Mouse (Mus musculus) embryonic facial prominence, embryonic 10.5 days (tissue): ENCODE measurements around the gene Syne1. TPM values are rescaled to one million over a fixed set of nuclear protein-coding genes. Genes with fewer than 3 reads are reported as not detected.
A peak's percentile ranks its signal among the peaks of the same experiment; 100 is the strongest.

Experiments
- DNase-seq: peaks from one replicate; pipeline ENCODE4 v3.0.0-alpha.2; 2017; ENCODE audit warnings: low spot score
- H3K27ac ChIP-seq: fragments of 300-500 bp; sonication (generic); replicated peaks from 2 replicates; pipeline ENCODE4 v1.5.1; 2016; ENCODE audit warnings: mild to moderate bottlenecking
- H3K27me3 ChIP-seq: fragments of 300-500 bp; sonication (generic); replicated peaks from 2 replicates; pipeline ENCODE4 v1.6.1; 2016; ENCODE audit warnings: low read depth, mild to moderate bottlenecking; ENCODE audit not compliant: poor library complexity, severe bottlenecking
- H3K36me3 ChIP-seq: fragments of 300-500 bp; sonication (generic); replicated peaks from 2 replicates; pipeline ENCODE4 v1.6.1; 2016; ENCODE audit warnings: mild to moderate bottlenecking, moderate library complexity
- H3K4me1 ChIP-seq: fragments of 300-500 bp; sonication (generic); 2 replicates; pipeline ENCODE4 v1.6.1; 2016
- H3K4me3 ChIP-seq: fragments of 300-500 bp; sonication (generic); 2 replicates; pipeline ENCODE4 v1.5.1; 2016; ENCODE audit warnings: mild to moderate bottlenecking, moderate library complexity
- H3K9me3 ChIP-seq: fragments of 300-500 bp; sonication (generic); 2 replicates; pipeline ENCODE4 v1.6.1; 2016; ENCODE audit warnings: mild to moderate bottlenecking
- WGBS: fragments of 180-500 bp; shearing (Covaris S2); methylation state at CpG from one replicate; pipeline ENCODE4 v1.1.7; 2016; 5-methylcytosine and 5-hydroxymethylcytosine counted together
- polyA plus RNA-seq: library from polyadenylated mRNA; unstranded; fragments of >200 nt; fragmentation: Nextera tagmentation; extraction: Ambion mirVana; gene quantifications from 2 replicates; pipeline ENCODE4 v1.2.1, GENCODE M21; 2016

The Syne1 gene
- polyA plus RNA-seq, 1 experiment from 2014 or later, result 2.5 TPM

DNA sequence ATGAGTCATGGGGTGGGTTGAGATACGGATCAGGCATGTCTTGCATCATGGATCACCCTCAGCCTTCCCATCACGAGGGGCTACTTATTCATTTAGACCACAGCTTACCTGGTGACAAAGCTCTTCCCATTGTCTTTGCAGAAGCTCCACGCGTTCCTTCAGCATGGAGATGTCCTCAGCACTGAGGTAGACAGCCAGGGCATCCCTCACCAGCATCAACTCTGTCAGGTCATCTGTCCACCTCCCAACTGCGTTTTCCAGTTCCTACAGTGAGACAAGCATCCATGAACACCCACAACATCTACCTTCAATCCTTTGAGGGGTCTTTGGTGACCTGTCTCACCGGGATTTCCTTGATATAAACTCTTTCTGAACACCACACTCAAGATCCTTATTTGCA is 467.6 kb downstream of the Syne1 start:
- WGBS, result 88% methylated on average over 6 of the region's 6 CpGs
- Histone ChIP-seq H3K36me3 (no peaks in the 10 kb centered on the region), H3K27me3 (no peaks in the 10 kb centered on the region), H3K4me1 (no peaks in the 10 kb centered on the region), H3K27ac (no peak overlapping the region), H3K9me3 (no peaks in the 10 kb centered on the region), H3K4me3 (no peak overlapping the region)
- DNase-seq, result no peak

DNA sequence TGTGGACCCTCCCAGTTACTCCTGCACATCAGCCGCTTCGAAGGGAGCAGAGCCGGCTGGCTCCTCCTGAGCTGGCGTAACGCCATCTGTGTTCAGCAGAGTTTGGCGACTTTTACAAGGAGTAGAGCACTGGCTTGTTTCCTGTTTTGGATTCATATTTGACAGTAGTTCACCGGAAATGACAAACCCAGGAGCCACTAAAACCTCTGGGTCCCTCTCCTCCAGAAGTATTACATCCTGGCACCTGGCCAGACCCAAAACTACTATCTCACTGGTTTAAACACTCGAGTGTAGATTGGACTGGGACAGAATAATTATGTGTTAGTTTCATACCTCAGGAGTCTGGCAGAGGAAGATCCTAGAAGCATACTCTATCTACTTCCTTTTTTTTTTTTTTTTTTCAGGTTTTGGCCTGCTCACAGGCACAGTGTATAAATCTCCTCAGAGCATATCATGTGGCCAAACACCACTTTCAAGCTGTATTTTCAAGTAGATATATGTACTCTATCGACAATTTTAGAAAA is 471.3 kb downstream of the Syne1 start:
- H3K9me3 ChIP-seq, result no peaks in the 10 kb centered on the region
- no peaks in the 10 kb centered on the region for H3K4me1 ChIP-seq
- H3K27me3 ChIP-seq, result no peaks in the 10 kb centered on the region
- 86% methylated on average over 9 of the region's 9 CpGs for WGBS
- H3K4me3 ChIP-seq, result no peak overlapping the region
- H3K36me3 ChIP-seq, result no peaks in the 10 kb centered on the region
- DNase-seq, result no peak
- no peak overlapping the region for H3K27ac ChIP-seq

DNA sequence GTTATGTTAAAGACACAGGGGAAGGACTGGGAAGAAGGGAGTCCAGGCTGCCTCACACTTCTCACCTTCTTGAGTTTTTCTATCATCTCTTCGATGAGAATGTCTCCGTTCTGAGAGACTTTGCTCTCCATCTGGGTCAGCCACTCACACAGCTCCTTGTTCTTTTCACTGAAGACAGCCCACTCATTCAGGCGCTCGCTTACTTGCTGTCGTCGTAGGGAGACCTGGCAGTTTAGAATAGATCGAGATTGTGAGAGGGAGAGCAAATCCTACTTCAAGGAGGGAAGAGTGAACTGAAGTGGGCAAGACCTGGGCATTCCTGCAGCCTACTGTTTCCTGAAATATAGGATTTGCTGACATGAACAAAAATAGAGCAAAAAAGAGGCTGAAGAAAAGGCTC is 475.6 kb downstream of the Syne1 start:
- no peaks in the 10 kb centered on the region for H3K9me3 ChIP-seq
- no peaks in the 10 kb centered on the region for H3K27me3 ChIP-seq
- H3K27ac ChIP-seq, result no peak overlapping the region
- WGBS, result 91% methylated on average over 7 of the region's 7 CpGs
- no peak for DNase-seq
- H3K36me3 ChIP-seq, result no peaks in the 10 kb centered on the region
- no peak overlapping the region for H3K4me3 ChIP-seq
- peaks cover 14% of the 10 kb centered on the region for H3K4me1 ChIP-seq

DNA sequence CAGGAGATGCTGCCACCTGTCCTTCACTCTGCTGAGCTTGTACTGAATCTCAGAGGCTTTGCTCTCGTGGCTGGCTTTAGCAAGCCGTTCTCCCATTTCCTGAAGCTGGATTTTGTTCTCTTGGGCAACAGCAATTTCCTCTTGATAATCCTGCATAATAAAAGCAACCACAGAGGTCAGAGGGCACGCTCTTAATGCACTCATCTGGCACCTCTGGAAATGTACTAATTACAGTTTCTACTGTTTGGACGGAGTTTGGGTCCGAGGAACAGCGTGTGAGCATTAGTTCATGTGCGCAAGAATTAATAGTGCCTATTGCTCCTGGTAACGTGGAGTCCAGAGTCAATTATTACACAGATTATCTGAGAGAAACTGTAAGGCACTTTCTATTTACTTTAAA is 479.2 kb downstream of the Syne1 start:
- DNase-seq, result no peak
- Histone ChIP-seq H3K4me3 (no peak overlapping the region), H3K4me1 (peaks cover 16% of the 10 kb centered on the region), H3K9me3 (no peaks in the 10 kb centered on the region), H3K27ac (no peak overlapping the region), H3K36me3 (no peaks in the 10 kb centered on the region), H3K27me3 (no peaks in the 10 kb centered on the region)
- WGBS, result 72% methylated on average over 8 of the region's 8 CpGs

DNA sequence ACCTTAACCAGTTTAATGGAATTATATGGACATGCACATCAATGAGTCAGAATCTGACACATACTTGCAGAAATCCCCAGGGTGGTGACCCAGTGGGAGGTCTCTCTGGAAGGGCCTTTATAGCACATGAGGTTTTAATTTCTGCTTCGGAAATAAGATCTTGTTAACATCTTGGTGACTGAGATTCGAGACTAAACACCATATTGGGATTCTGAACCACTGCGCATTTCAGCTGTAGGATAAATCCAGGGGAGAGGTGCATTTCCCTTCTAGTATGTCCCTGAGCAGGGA is 480.4 kb downstream of the Syne1 start:
- WGBS, result 47% methylated on average over 3 of the region's 3 CpGs
- Histone ChIP-seq H3K4me3 (no peak overlapping the region), H3K36me3 (no peaks in the 10 kb centered on the region), H3K27me3 (no peaks in the 10 kb centered on the region), H3K27ac (no peak overlapping the region), H3K4me1 (peaks cover 16% of the 10 kb centered on the region), H3K9me3 (no peaks in the 10 kb centered on the region)
- DNase-seq, result peak; percentile 30

DNA sequence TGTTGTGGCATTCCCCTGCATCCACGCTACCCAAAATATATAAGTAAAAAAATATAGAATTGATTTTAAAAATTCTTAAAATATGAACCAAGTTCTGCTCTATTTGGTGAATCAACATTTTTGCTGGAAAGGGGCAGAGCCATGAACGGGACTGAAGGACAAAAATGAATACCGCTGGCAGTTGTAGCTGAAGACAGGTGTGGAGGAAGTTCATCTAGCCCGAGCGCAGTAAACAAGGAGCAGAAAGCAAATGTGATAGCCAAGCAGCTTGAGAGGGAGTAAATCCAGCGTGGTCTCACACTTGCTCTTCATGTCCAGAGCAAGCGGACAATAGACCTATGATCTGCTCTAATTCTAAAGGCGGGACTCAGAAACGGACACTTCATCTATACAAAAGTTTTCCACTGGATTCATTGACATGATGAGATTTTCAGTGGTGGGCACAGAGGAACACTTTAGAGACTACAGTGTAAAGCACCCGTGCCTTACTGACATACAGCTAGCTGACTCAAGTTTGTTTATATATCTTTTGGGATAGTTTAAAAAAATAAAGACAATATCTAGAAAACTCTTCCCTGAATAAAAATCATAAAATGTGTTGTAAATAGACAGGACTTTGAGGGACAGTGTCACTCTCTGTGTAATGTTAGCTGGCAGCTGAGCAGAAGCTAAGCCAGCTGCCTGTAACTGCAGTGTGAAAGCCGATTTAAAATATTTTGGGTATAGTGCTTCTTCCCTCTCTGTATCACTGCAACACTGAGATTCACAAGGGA is 480.9 kb downstream of the Syne1 start:
- H3K4me3 ChIP-seq, result no peak overlapping the region
- 84% methylated on average over 11 of the region's 11 CpGs for WGBS
- DNase-seq, result no peak
- peaks cover 16% of the 10 kb centered on the region for H3K4me1 ChIP-seq
- H3K27ac ChIP-seq, result no peak overlapping the region
- H3K9me3 ChIP-seq, result no peaks in the 10 kb centered on the region
- H3K27me3 ChIP-seq, result no peaks in the 10 kb centered on the region
- no peaks in the 10 kb centered on the region for H3K36me3 ChIP-seq

DNA sequence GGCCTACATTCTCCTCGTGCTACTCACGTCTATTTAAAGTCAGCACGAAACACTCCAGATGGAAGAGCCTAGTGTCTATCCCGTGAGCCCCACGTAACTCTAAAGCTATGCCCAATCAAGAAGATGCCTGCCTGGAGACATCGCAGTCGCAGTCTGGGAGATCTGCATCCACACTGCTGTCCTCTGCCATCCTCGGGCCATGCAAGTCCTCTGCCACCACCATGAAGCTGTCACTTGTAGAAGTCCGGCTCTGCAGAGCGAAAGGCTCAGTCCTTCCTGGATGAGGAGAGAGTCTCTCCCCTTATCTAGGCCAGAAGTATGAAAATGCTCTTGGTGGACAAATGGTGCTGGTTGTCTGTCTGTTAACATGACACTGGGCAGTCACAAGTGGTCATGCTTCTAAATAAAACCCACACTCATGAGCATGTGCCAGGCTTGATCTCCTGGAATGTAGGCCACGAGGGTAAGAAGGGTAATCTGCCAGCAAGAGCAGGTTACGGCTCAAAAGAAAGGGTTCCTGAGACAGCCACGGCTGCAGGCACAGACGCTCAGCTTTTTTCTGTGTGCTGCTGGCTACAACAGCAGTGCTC is 482.5 kb downstream of the Syne1 start, which contains the start of gene Gm10097:
Gene Gm10097, plus strand, starts transcription at position 517 of the 590 bp plus-strand sequence.
- no peak within 1 kb of the TSS for H3K4me3 ChIP-seq
- 84% methylated on average over 14 of the region's 14 CpGs for WGBS
- no peak for DNase-seq
- H3K27ac ChIP-seq, result no peak within 1 kb of the TSS
- H3K36me3 ChIP-seq, result no peaks in the 10 kb centered on the region
- peaks cover 16% of the 10 kb centered on the region for H3K4me1 ChIP-seq
- H3K27me3 ChIP-seq, result no peaks in the 10 kb centered on the region
- H3K9me3 ChIP-seq, result no peaks in the 10 kb centered on the region

DNA sequence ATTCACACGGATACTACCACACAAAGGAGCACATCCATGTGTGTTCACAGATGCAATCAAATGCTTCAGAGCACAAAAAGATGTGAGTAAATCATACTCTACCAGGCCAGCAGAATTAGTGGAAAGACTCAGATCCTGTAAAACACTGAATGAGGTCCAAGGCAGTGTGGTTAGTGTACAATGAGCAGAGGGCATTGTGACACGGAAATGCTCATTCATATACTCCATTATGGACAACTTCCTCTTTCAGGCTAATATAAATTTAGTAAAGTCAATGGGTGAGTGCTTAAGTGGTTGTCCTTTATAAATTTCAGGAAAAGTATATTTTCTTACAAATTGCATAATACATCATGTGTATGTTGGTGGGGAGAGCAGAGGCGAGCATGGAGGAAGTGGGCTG is 484.2 kb downstream of the Syne1 start:
- WGBS, result 90% methylated on average over 3 of the region's 3 CpGs

DNA sequence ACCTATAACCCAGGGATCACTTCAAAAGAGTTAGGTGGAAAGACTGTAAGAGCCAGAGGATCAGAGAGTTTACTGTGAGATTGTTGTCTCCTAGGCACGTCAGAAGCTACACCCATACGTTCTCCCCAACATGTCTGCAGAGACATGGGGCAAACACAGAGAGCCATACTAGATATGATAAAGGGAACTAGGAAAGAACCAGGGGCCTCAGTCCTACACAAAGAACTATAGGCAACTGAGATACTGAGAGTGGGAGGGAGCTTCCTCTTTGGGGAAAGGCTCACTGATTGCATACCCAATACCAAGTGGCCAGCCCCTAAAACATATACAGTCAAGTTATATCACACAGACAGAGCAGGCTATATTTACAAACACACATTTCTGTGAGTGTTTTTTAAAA is 491.3 kb downstream of the Syne1 start:
- H3K36me3 ChIP-seq, result no peaks in the 10 kb centered on the region
- 85% methylated on average over 2 of the region's 2 CpGs for WGBS
- no peak overlapping the region for H3K4me3 ChIP-seq
- no peaks in the 10 kb centered on the region for H3K4me1 ChIP-seq
- DNase-seq, result no peak
- no peaks in the 10 kb centered on the region for H3K9me3 ChIP-seq
- no peak overlapping the region for H3K27ac ChIP-seq
- no peaks in the 10 kb centered on the region for H3K27me3 ChIP-seq

More for the DNA sequence above, 484.2 kb downstream of the Syne1 start:
- Histone ChIP-seq H3K9me3 (no peaks in the 10 kb centered on the region), H3K4me3 (no peak overlapping the region), H3K27me3 (no peaks in the 10 kb centered on the region), H3K4me1 (peaks cover 16% of the 10 kb centered on the region), H3K27ac (no peak overlapping the region), H3K36me3 (no peaks in the 10 kb centered on the region)
- no peak for DNase-seq

DNA sequence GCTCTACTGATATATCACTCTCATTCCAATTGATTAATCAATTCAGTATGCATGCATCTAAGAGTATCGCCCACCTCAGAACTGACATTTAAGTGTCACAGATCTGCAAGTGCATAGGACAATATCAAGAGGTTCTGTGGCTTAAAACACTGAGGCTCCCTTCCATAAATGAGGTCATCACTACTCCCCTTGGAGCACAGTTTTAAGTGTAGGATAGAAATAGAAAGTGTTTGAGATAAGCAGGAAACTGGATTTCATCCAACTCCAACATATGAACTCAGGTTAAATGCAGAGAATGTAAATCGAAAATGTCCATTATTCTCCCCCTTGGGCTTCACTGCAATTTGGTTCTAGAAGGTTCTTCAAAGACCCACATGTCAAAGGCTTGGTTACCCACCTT is 492.4 kb downstream of the Syne1 start:
- H3K9me3 ChIP-seq, result no peaks in the 10 kb centered on the region
- no peaks in the 10 kb centered on the region for H3K36me3 ChIP-seq
- H3K4me1 ChIP-seq, result no peaks in the 10 kb centered on the region
- H3K4me3 ChIP-seq, result no peak overlapping the region
- no peaks in the 10 kb centered on the region for H3K27me3 ChIP-seq
- no peak overlapping the region for H3K27ac ChIP-seq
- DNase-seq, result no peak
- 90% methylated on average over 2 of the region's 2 CpGs for WGBS

DNA sequence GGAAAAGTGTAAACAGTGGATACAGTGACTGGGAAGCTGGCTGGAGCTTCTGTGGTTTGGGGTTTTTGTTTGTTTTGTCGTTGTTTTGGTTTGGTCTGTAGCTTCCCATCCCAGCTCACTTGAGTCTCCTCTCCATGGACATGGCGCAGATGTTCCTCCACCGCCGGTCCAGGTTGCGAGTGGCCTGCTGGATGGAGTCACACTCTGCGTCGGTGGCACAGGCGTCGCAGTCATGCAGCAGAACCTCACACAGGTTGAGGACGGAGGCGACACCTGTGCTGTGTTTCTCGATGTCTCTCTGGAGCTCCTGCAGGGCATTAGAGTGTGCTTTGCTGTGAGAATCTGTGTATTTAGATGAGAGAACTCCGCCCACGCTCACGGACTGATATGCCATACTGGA is 493.6 kb downstream of the Syne1 start:
- no peak overlapping the region for H3K27ac ChIP-seq
- H3K9me3 ChIP-seq, result no peaks in the 10 kb centered on the region
- WGBS, result 92% methylated on average over 15 of the region's 15 CpGs
- H3K36me3 ChIP-seq, result no peaks in the 10 kb centered on the region
- no peak overlapping the region for H3K4me3 ChIP-seq
- no peaks in the 10 kb centered on the region for H3K27me3 ChIP-seq
- no peaks in the 10 kb centered on the region for H3K4me1 ChIP-seq
- DNase-seq, result no peak

DNA sequence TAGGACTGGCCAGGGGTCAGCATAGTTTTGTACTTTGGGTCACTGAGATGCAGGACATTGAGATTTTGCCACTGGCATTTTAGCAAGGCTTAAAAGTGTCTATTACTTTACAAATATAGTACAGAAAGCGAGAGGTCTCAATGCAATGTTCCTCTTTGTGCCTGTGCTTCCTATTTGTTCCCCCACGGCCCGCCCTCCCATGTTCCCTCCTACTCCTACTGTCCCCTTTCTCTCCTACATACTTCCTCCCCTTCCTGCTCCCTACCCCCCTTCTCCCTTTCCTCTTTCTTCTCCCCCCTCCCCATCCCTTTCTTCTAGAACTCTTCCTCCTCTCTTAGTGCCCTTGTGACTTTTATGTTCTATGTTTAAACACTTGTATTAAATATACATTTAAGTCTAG is 494.3 kb downstream of the Syne1 start:
- Histone ChIP-seq H3K27ac (no peak overlapping the region), H3K36me3 (no peaks in the 10 kb centered on the region), H3K9me3 (no peaks in the 10 kb centered on the region), H3K4me1 (no peaks in the 10 kb centered on the region), H3K4me3 (no peak overlapping the region), H3K27me3 (no peaks in the 10 kb centered on the region)
- 65% methylated on average over 3 of the region's 3 CpGs for WGBS
- DNase-seq, result no peak

DNA sequence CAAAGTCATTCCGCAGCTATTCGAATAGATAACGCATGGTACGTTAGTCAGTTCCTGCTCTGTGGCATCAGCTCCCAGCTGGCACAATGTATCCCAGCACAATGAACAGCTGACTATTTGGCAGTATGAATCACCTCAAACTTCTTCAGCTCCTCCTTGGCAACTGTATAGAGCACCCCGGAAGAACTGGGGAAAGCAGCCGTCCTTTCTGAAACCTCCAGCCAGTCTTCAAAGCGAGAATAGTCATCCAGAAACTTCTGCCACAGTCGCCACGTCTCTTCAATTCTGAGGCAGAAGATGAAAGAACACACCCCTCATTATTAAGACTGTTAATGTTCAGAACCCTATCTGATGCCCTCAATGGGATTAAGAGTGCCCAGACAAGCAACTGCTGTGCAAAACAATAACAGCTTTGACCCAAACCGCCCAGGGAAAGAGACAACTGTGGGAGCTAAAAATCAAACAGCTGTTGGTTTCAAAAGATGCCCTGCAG is 495.0 kb downstream of the Syne1 start:
- Histone ChIP-seq H3K27ac (no peak overlapping the region), H3K4me3 (no peak overlapping the region), H3K27me3 (no peaks in the 10 kb centered on the region), H3K9me3 (no peaks in the 10 kb centered on the region), H3K4me1 (no peaks in the 10 kb centered on the region), H3K36me3 (no peaks in the 10 kb centered on the region)
- 65% methylated on average over 10 of the region's 10 CpGs for WGBS
- DNase-seq, result no peak
